Mouse (Mus musculus) embryonic facial prominence, embryonic 13.5 days (tissue): Measurements from ENCODE around the gene Stra8. TPM values are rescaled to one million over a fixed set of nuclear protein-coding genes. Genes with fewer than 3 reads are reported as not detected.

Experiments used
- ATAC-seq: fragments of 200-750 bp; cut with Nextera tagmentation; 2 replicates; pipeline ENCODE4 v1.8.0; 2017; ENCODE audit warnings: low read depth; ENCODE audit not compliant: insufficient number of reproducible peaks, insufficient read depth, low FRiP score, low TSS enrichment
- H3K27ac ChIP-seq: fragments of 300-500 bp; sonication (generic); 2 replicates; pipeline ENCODE4 v1.5.1; 2015; ENCODE audit warnings: moderate library complexity, mild to moderate bottlenecking, inconsistent platforms
- H3K27me3 ChIP-seq: fragments of 300-500 bp; sonication (generic); 2 replicates; pipeline ENCODE4 v1.6.1; 2015; ENCODE audit warnings: mild to moderate bottlenecking, inconsistent platforms
- H3K36me3 ChIP-seq: fragments of 300-500 bp; sonication (generic); 2 replicates; pipeline ENCODE4 v1.6.1; 2015; ENCODE audit warnings: mild to moderate bottlenecking, inconsistent platforms
- H3K4me1 ChIP-seq: fragments of 300-500 bp; sonication (generic); 2 replicates; pipeline ENCODE4 v1.6.1; 2015; ENCODE audit warnings: inconsistent platforms
- H3K4me2 ChIP-seq: fragments of 300-500 bp; sonication (generic); 2 replicates; pipeline ENCODE4 v1.6.1; 2015; ENCODE audit warnings: moderate library complexity, mild to moderate bottlenecking, inconsistent platforms
- H3K4me3 ChIP-seq: fragments of 300-500 bp; sonication (generic); 2 replicates; pipeline ENCODE4 v1.5.1; 2015; ENCODE audit warnings: mild to moderate bottlenecking, inconsistent platforms
- H3K9ac ChIP-seq: fragments of 300-500 bp; sonication (generic); 2 replicates; pipeline ENCODE4 v1.6.1; 2015; ENCODE audit warnings: mild to moderate bottlenecking, inconsistent platforms
- H3K9me3 ChIP-seq: fragments of 300-500 bp; sonication (generic); 2 replicates; pipeline ENCODE4 v1.6.1; 2016; ENCODE audit warnings: inconsistent platforms
- WGBS: fragments of 180-500 bp; shearing (Covaris S2); methylation state at CpG from one replicate; pipeline ENCODE4 v1.1.7; 2015; ENCODE audit warnings: mixed read lengths; 5-methylcytosine and 5-hydroxymethylcytosine counted together
- polyA plus RNA-seq: library from polyadenylated mRNA; unstranded; fragments of >200 nt; fragmentation: Nextera tagmentation; extraction: Ambion mirVana; gene quantifications from 2 replicates; pipeline ENCODE4 v1.2.1, GENCODE M21; 2015

The Stra8 gene
- polyA plus RNA-seq, 1 experiment from 2014 or later = not detected

DNA sequence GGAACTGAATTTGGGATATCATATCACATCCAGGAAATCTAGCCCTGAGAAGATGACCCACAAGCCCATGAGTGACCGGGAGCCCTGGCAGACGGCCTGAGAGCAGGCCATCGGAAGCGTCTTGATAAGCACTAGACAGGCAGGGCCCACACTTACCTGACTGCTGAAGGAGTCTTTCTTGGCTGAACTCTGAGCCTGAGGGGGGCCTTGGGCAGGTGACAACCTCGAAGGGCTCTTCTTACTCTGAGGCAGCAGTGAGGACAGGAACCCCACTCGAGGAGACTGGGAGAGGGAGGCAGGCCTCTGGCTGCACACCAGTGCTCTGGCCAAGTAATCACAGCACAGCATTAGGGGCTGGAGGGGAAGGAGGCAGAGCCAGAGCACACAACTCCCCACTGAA lies 15.6 kb upstream of the Stra8 start:
- 94% methylated on average over 6 of the region's 6 CpGs for WGBS
- peaks cover 76% of the 10 kb centered on the region for H3K36me3 ChIP-seq
- H3K27me3 ChIP-seq = no peaks in the 10 kb centered on the region

GRCm38 (mm10) chr6:34906125-34906524 lies 13.8 kb upstream of the Stra8 start:
- Histone ChIP-seq H3K36me3 (peaks cover 62% of the 10 kb centered on the region), H3K4me1 (peaks cover 10% of the 10 kb centered on the region), H3K27ac (no peak overlapping the region), H3K9me3 (no peaks in the 10 kb centered on the region), H3K9ac (no peak overlapping the region), H3K4me2 (no peak overlapping the region), H3K4me3 (no peak overlapping the region), H3K27me3 (no peaks in the 10 kb centered on the region)
- 76% methylated on average over 2 of the region's 2 CpGs for WGBS
- ATAC-seq = no peak

More for the DNA sequence above, 15.6 kb upstream of the Stra8 start:
- Histone ChIP-seq H3K4me3 (no peak overlapping the region), H3K9ac (no peak overlapping the region), H3K4me2 (no peak overlapping the region), H3K9me3 (no peaks in the 10 kb centered on the region), H3K4me1 (peaks cover 1% of the 10 kb centered on the region), H3K27ac (no peak overlapping the region)
- ATAC-seq = no peak

DNA sequence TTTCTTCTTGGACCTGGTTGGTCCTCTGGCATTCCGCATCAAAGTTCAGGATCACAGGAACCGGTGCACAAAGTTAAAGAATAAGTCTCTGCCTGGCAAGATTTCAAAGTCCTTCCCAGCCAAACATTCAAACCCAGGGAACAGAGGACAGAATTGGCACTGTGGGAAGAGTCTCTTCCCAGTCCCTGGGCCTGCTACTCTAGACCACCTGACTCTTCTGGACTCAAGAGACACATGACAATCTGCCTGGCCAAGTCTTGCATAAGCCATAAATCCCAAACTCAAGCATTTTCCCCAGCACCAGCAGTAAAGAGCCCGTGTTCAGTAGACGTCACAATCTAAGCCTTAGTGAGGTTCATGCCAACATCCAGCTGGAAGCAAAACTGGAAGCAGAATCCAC lies 13.3 kb upstream of the Stra8 start:
- no peak overlapping the region for H3K4me3 ChIP-seq
- H3K27me3 ChIP-seq = no peaks in the 10 kb centered on the region
- H3K9ac ChIP-seq = no peak overlapping the region
- no peaks in the 10 kb centered on the region for H3K9me3 ChIP-seq
- H3K4me2 ChIP-seq = no peak overlapping the region
- H3K4me1 ChIP-seq = peaks cover 10% of the 10 kb centered on the region
- ATAC-seq = no peak
- H3K36me3 ChIP-seq = peaks cover 58% of the 10 kb centered on the region
- no peak overlapping the region for H3K27ac ChIP-seq
- 83% methylated on average over 4 of the region's 4 CpGs for WGBS

GRCm38 (mm10) chr6:34907121-34907614 lies 12.8 kb upstream of the Stra8 start:
- Histone ChIP-seq H3K36me3 (peaks cover 53% of the 10 kb centered on the region), H3K27me3 (no peaks in the 10 kb centered on the region), H3K4me2 (no peak overlapping the region), H3K4me1 (peaks cover 10% of the 10 kb centered on the region), H3K27ac (no peak overlapping the region), H3K9me3 (no peaks in the 10 kb centered on the region), H3K9ac (no peak overlapping the region), H3K4me3 (no peak overlapping the region)
- WGBS = 30% methylated on average over 2 of the region's 2 CpGs
- no peak for ATAC-seq

GRCm38 (mm10) chr6:34907696-34908260 lies 12.2 kb upstream of the Stra8 start:
- Histone ChIP-seq H3K9ac (no peak overlapping the region), H3K4me2 (no peak overlapping the region), H3K4me3 (no peak overlapping the region), H3K4me1 (peaks cover 10% of the 10 kb centered on the region), H3K27ac (no peak overlapping the region), H3K27me3 (no peaks in the 10 kb centered on the region), H3K36me3 (peaks cover 46% of the 10 kb centered on the region), H3K9me3 (no peaks in the 10 kb centered on the region)
- 79% methylated on average over 18 of the region's 18 CpGs for WGBS
- ATAC-seq = no peak

GRCm38 (mm10) chr6:34909631-34910345 lies 10.2 kb upstream of the Stra8 start:
- H3K27ac ChIP-seq = 0 out of 2 replicates have a peak overlapping the region, but pooled peaks have one; percentile 81
- ATAC-seq = no peak
- H3K4me3 ChIP-seq = peak overlapping the region; percentile 74
- peak overlapping the region; percentile 82 for H3K9ac ChIP-seq
- no peaks in the 10 kb centered on the region for H3K27me3 ChIP-seq
- H3K9me3 ChIP-seq = no peaks in the 10 kb centered on the region
- peaks cover 10% of the 10 kb centered on the region for H3K4me1 ChIP-seq
- H3K4me2 ChIP-seq = peak overlapping the region; percentile 75
- peaks cover 31% of the 10 kb centered on the region for H3K36me3 ChIP-seq
- 52% methylated on average over 8 of the region's 8 CpGs for WGBS

GRCm38 (mm10) chr6:34910371-34911219 lies 9.4 kb upstream of the Stra8 start, which contains the start of gene Wdr91:
Gene Wdr91, minus strand, starts transcription at chr6:34910876.
- WGBS = under 1% methylated on average over 57 of the region's 64 CpGs

GRCm38 (mm10) chr6:34913341-34914040 lies 6.5 kb upstream of the Stra8 start:
- Histone ChIP-seq H3K9me3 (no peaks in the 10 kb centered on the region), H3K4me2 (no peak overlapping the region), H3K36me3 (no peaks in the 10 kb centered on the region), H3K27me3 (no peaks in the 10 kb centered on the region), H3K4me1 (peaks cover 10% of the 10 kb centered on the region), H3K27ac (no peak overlapping the region), H3K9ac (no peak overlapping the region), H3K4me3 (no peak overlapping the region)
- no peak for ATAC-seq
- 83% methylated on average over 13 of the region's 13 CpGs for WGBS

More at GRCm38 (mm10) chr6:34910371-34911219, 9.4 kb upstream of the Stra8 start, which contains the start of gene Wdr91:
- Histone ChIP-seq H3K27me3 (no peaks in the 10 kb centered on the region), H3K9ac (peak within 1 kb of the TSS; percentile 82), H3K4me1 (peaks cover 10% of the 10 kb centered on the region), H3K4me2 (peak within 1 kb of the TSS; percentile 75), H3K4me3 (peak within 1 kb of the TSS; percentile 74), H3K36me3 (peaks cover 23% of the 10 kb centered on the region), H3K27ac (peak within 1 kb of the TSS; percentile 81), H3K9me3 (no peaks in the 10 kb centered on the region)
- ATAC-seq = peak; percentile 90

GRCm38 (mm10) chr6:34914462-34914861 lies 5.5 kb upstream of the Stra8 start:
- Histone ChIP-seq H3K9me3 (no peaks in the 10 kb centered on the region), H3K4me1 (peaks cover 8% of the 10 kb centered on the region), H3K36me3 (no peaks in the 10 kb centered on the region), H3K4me2 (no peak overlapping the region), H3K27me3 (no peaks in the 10 kb centered on the region), H3K9ac (no peak overlapping the region), H3K27ac (no peak overlapping the region), H3K4me3 (no peak overlapping the region)
- 82% methylated on average over 3 of the region's 3 CpGs for WGBS
- no peak for ATAC-seq

DNA sequence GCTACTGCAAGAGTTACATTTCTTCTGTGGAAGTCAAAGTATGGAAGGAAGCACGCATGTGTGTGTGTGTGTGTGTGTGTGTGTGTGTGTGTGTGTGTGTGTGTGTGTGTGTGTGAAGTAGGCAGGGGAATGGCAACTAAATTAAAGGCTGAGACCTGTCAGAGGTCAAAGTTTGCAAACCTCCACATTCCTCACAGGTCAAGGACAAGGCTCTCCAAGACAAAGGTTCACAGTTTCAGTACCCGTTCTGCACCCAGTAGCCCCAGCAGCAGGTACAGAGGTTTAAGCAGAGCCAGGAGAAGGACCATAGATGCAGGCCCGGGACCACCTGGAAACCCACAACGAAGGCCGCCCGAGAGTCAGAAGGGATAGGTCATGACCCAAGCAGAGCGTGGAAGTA lies 817 bp upstream of the Stra8 start:
- WGBS = 52% methylated on average over 7 of the region's 7 CpGs
- Histone ChIP-seq H3K4me1 (peaks cover 7% of the 10 kb centered on the region), H3K36me3 (no peaks in the 10 kb centered on the region), H3K27ac (no peak overlapping the region), H3K4me2 (no peak overlapping the region), H3K27me3 (no peaks in the 10 kb centered on the region), H3K4me3 (no peak overlapping the region), H3K9ac (no peak overlapping the region), H3K9me3 (no peaks in the 10 kb centered on the region)
- no peak for ATAC-seq

DNA sequence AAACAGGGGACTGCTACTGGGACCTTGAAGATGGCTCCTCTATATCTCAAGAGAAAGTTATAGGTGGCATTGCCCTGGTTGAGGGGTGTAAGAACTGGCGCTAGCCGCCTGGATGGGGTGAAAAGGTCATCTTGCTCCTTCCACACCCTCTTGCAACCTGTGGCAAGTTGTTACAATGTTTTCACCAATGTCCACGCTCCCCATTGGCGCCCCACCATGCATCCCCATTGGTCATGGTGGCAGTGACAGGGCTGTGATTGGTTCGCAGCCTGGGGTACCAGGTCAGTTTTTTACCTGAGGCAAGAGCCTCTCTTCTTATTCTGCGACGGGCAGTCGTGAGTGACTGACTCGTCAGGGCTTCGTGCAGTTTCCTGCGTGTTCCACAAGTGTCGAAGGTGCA lies 668 bp downstream of the Stra8 start:
- H3K36me3 ChIP-seq = no peaks in the 10 kb centered on the region
- no peak overlapping the region for H3K27ac ChIP-seq
- H3K4me1 ChIP-seq = peaks cover 10% of the 10 kb centered on the region
- H3K9me3 ChIP-seq = no peaks in the 10 kb centered on the region
- WGBS = 89% methylated on average over 12 of the region's 12 CpGs
- H3K4me3 ChIP-seq = no peak overlapping the region
- no peaks in the 10 kb centered on the region for H3K27me3 ChIP-seq
- H3K4me2 ChIP-seq = no peak overlapping the region
- ATAC-seq = no peak
- no peak overlapping the region for H3K9ac ChIP-seq
